ENCODE assay signal across 12 mouse cellular contexts in the genomic region with DNA sequence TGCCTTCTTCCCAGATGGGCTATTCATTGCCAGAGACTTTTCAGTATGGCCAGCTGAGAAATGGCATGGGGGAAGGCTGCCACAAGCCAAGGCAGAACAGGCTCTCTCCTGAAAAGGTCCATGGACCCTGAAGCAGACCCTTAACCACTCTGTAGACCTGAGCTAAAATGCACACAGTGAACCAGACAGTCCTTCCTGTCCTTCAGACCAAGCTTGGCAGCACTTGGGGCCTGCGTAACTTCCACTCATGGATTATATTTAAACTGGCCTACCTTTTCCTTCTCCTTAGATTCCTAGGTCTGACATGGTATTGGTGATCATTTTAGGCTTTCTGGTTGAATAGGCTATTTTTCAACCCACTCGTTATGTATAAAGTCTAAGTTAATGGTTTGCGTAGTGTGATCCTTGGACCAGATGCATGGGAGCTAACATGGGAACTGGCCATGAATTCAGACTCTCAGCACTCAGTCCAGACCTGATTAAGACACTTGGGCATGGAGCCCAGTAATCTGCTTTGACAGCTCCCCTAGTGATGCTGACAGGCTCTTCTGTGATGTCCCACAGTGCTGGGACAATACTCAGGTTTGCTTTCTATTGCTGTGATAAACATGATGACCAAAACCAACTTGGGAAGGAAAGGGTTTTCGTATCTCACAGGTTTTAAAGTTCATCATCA.
A peak's percentile ranks its signal among the peaks of the same experiment; 100 is the strongest.
DNase-seq lines count a peak whose midpoint lies in the region; ATAC-seq and TF ChIP-seq lines count a peak whose summit lies in the region.
"Had no signal": no experiment of that assay in that cellular context is flagged by ENCODE, and none has a peak within 500 bp of the region (broad histone marks: within the 10 kb centered on the region; RNA-seq: fewer than 3 reads in every experiment).

No protein-coding gene starts in this region.

- DNase-seq in lung, postnatal 10 days: peak; percentile 60
- DNase-seq in lung, postnatal 25 days (ENCODE audit: low spot score): no peak
- peak; percentile 87 to 88 for DNase-seq in cerebellum, postnatal 10 days
- peak; percentile 87 for DNase-seq in heart, postnatal 0 days (ENCODE audit: low spot score)
- DNase-seq in kidney, postnatal 36 days: peak; percentile 53 to 55
- no peak for DNase-seq in embryo, embryonic 10.5 days (ENCODE audit: low spot score)
- no peak for DNase-seq in natural killer cell, adult 2 months (ENCODE audit: low spot score in 2 of 2)
- DNase-seq in adrenal gland, postnatal 4 days (ENCODE audit: low spot score in 2 of 2): no peak

- H3K4me2 ChIP-seq in heart, postnatal 0 days (ENCODE audit: low read depth, low read length): no peak overlapping the region
- H3K4me2 ChIP-seq: intestine, embryonic 15.5 days; neural tube, embryonic 12.5 days; stomach, embryonic 15.5 days had no signal

- H3K27me3 ChIP-seq in heart, postnatal 0 days (ENCODE audit: control insufficient read depth, insufficient read depth, low read length): no peaks in the 10 kb centered on the region
- H3K27me3 ChIP-seq: intestine, embryonic 15.5 days; neural tube, embryonic 12.5 days; stomach, embryonic 15.5 days had no signal

- TF ChIP-seq EP300 in heart, postnatal 0 days (IDR thresholded peaks at IDR 0.05; ENCODE audit: low read depth): no peak

- WGBS in heart, postnatal 0 days: 33% methylated on average over 4 of the region's 4 CpGs

- peak; percentile 79 for ATAC-seq in heart, postnatal 0 days (ENCODE audit: insufficient read depth, low read depth)
- ATAC-seq: intestine, embryonic 15.5 days had no signal

- no peak for TF ChIP-seq CTCF in heart, postnatal 0 days (IDR thresholded peaks at IDR 0.05; ENCODE audit: low read depth)

- H3K36me3 ChIP-seq in heart, postnatal 0 days (replicated peaks; ENCODE audit: control insufficient read depth, insufficient read depth, low read length): no peaks in the 10 kb centered on the region
- H3K36me3 ChIP-seq: intestine, embryonic 15.5 days; neural tube, embryonic 12.5 days; stomach, embryonic 15.5 days had no signal

- no peaks in the 10 kb centered on the region for H3K9me3 ChIP-seq in heart, postnatal 0 days (replicated peaks; ENCODE audit: control insufficient read depth, low read length)
- H3K9me3 ChIP-seq: intestine, embryonic 15.5 days; neural tube, embryonic 12.5 days; stomach, embryonic 15.5 days had no signal

- no peak overlapping the region for H3K4me3 ChIP-seq in heart, postnatal 0 days (ENCODE audit: low read depth, low read length)
- H3K4me3 ChIP-seq: intestine, embryonic 15.5 days; neural tube, embryonic 12.5 days; stomach, embryonic 15.5 days had no signal

- H3K4me1 ChIP-seq in heart, postnatal 0 days (ENCODE audit: control insufficient read depth, insufficient read depth): peaks cover 29% of the 10 kb centered on the region
- H3K4me1 ChIP-seq: intestine, embryonic 15.5 days; stomach, embryonic 15.5 days had no signal

- H3K27ac ChIP-seq in heart, postnatal 0 days (ENCODE audit: low read depth): peak overlapping the region; percentile 83
- H3K27ac ChIP-seq: intestine, embryonic 15.5 days; liver, embryonic 14.5 days; neural tube, embryonic 12.5 days; stomach, embryonic 15.5 days had no signal

- H3K9ac ChIP-seq in heart, postnatal 0 days (replicated peaks; ENCODE audit: low read depth, low read length): no peak overlapping the region
- H3K9ac ChIP-seq: intestine, embryonic 15.5 days; liver, embryonic 14.5 days; neural tube, embryonic 12.5 days; stomach, embryonic 15.5 days had no signal

Comparison
In these comparisons a context has a peak if more than half of its experiments do, and no peak if none do; other contexts are left out.
1. DNase-seq: peak in lung, postnatal 10 days (single experiment), cerebellum, postnatal 10 days (2 of 2), heart, postnatal 0 days (single experiment) and kidney, postnatal 36 days (2 of 2); none in lung, postnatal 25 days (single experiment), embryo, embryonic 10.5 days (single experiment), natural killer cell, adult 2 months (0 of 2) and adrenal gland, postnatal 4 days (0 of 2).